Mouse (Mus musculus): ENCODE measurements around the gene Pde4b. TPM values are rescaled to one million over a fixed set of nuclear protein-coding genes. Genes with fewer than 3 reads are reported as not detected.

Pde4b gene
- polyA plus RNA-seq, 1 experiment = 2.7 TPM

DNA sequence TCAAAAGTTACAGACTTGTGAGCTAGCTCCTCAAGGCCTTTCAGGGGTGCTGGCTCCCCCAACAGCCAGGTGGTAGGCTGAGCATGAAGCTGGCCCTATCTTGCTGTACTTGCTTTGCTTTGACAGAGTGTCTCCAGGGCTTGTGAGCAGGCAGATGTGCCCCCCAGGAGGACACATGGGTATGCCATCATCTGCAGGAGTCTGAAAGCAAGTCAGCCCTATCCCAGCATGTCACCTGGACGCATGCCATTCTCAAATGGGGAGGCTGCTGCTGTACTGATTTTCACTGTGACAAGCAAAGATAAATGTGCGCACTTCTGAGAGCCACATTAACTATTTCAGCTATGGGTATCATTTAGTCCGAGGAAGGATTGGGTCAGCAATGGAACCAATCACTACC lies 507.2 kb downstream of the Pde4b start:
- Histone ChIP-seq H3K4me3 (ENCODE audit: insufficient read depth, poor library complexity, severe bottlenecking) (no peak overlapping the region), H3K79me2 (ENCODE audit: control insufficient read depth, insufficient read depth) (no peaks in the 10 kb centered on the region)

DNA sequence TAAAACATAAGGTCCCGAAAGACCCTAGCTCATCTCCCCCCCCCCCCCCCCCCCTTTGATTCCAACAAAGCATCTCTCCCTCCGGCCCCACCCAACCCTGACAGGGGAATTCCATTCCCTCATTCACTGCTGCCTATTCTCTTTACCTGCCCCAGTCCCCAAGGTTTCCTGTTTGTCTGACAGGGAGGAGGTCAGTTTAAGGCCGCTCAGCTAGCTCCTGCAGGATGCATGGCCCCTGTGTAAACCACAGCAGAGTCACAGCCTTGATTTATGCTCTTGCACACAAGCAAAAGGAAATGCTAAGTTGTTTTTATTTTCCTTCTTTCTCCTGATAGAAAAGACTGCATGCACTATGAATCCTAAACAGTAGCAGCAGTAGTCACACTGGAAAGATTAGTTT lies 516.6 kb downstream of the Pde4b start:
- Histone ChIP-seq H3ac (ENCODE audit: control insufficient read depth, insufficient read length, low read depth) (no peak overlapping the region), H3K27me3 (ENCODE audit: control insufficient read depth, insufficient read depth, insufficient read length) (no peaks in the 10 kb centered on the region), H3K36me3 (ENCODE audit: control insufficient read depth, insufficient read depth) (peaks cover 30% of the 10 kb centered on the region), H3K79me3 (ENCODE audit: low read depth) (no peaks in the 10 kb centered on the region), H3K79me2 (ENCODE audit: control insufficient read depth, insufficient read depth) (no peaks in the 10 kb centered on the region), H3K4me3 (ENCODE audit: insufficient read depth, poor library complexity, severe bottlenecking) (no peak overlapping the region)
- TF ChIP-seq CTCF (IDR thresholded peaks at IDR 0.05; ENCODE audit: control insufficient read depth, insufficient read depth, insufficient read length) (no peak), MAX (IDR thresholded peaks at IDR 0.05) (no peak), USF1 (IDR thresholded peaks at IDR 0.05; ENCODE audit: low read depth) (no peak), MYOG (IDR thresholded peaks at IDR 0.05; ENCODE audit: control insufficient read depth, extremely low read depth, insufficient read length) (no peak), CEBPB (IDR thresholded peaks at IDR 0.05; ENCODE audit: low read depth) (no peak), FOSL1 (IDR thresholded peaks at IDR 0.05; ENCODE audit: insufficient read depth, low read length, poor library complexity, severe bottlenecking) (no peak), MYOD1 (IDR thresholded peaks at IDR 0.05; ENCODE audit: control insufficient read depth, insufficient read length, low read depth) (no peak)

More for the DNA sequence above, 507.2 kb downstream of the Pde4b start:
- Histone ChIP-seq H3ac (ENCODE audit: control insufficient read depth, insufficient read length, low read depth) (no peak overlapping the region), H3K79me3 (ENCODE audit: low read depth) (no peaks in the 10 kb centered on the region), H3K36me3 (ENCODE audit: control insufficient read depth, insufficient read depth) (peaks cover 14% of the 10 kb centered on the region), H3K27me3 (ENCODE audit: control insufficient read depth, insufficient read depth, insufficient read length) (no peaks in the 10 kb centered on the region)
- TF ChIP-seq MYOG (IDR thresholded peaks at IDR 0.05; ENCODE audit: control insufficient read depth, extremely low read depth, insufficient read length) (no peak), CTCF (IDR thresholded peaks at IDR 0.05; ENCODE audit: control insufficient read depth, insufficient read depth, insufficient read length) (no peak), FOSL1 (IDR thresholded peaks at IDR 0.05; ENCODE audit: insufficient read depth, low read length, poor library complexity, severe bottlenecking) (no peak), USF1 (IDR thresholded peaks at IDR 0.05; ENCODE audit: low read depth) (no peak), MYOD1 (IDR thresholded peaks at IDR 0.05; ENCODE audit: control insufficient read depth, insufficient read length, low read depth) (no peak), MAX (IDR thresholded peaks at IDR 0.05) (no peak), CEBPB (IDR thresholded peaks at IDR 0.05; ENCODE audit: low read depth) (no peak)

DNA sequence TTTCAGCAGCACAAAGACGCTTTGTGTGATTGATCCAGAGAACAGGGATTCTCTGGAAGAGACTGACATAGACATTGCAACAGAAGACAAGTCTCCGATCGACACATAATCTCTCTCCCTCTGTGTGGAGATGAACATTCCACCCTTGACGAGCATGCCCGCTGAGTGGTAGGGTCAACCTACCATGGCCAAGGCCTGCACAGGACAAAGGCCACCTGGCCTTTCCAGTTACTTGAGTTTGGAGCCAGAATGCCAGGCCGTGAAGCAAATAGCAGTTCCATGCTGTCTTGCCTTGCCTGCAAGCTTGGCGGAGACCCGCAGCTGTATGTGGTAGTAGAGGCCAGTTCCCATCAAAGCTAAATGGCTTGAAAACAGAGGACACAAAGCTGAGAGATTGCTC lies 517.9 kb downstream of the Pde4b start:
- TF ChIP-seq USF1 (IDR thresholded peaks at IDR 0.05; ENCODE audit: low read depth) (no peak), MYOD1 (IDR thresholded peaks at IDR 0.05; ENCODE audit: control insufficient read depth, insufficient read length, low read depth) (no peak)
- Histone ChIP-seq H3ac (ENCODE audit: control insufficient read depth, insufficient read length, low read depth) (no peak overlapping the region), H3K36me3 (ENCODE audit: control insufficient read depth, insufficient read depth) (peaks cover 21% of the 10 kb centered on the region), H3K79me2 (ENCODE audit: control insufficient read depth, insufficient read depth) (no peaks in the 10 kb centered on the region), H3K79me3 (ENCODE audit: low read depth) (no peaks in the 10 kb centered on the region), H3K4me3 (ENCODE audit: insufficient read depth, poor library complexity, severe bottlenecking) (no peak overlapping the region), H3K27me3 (ENCODE audit: control insufficient read depth, insufficient read depth, insufficient read length) (no peaks in the 10 kb centered on the region)

DNA sequence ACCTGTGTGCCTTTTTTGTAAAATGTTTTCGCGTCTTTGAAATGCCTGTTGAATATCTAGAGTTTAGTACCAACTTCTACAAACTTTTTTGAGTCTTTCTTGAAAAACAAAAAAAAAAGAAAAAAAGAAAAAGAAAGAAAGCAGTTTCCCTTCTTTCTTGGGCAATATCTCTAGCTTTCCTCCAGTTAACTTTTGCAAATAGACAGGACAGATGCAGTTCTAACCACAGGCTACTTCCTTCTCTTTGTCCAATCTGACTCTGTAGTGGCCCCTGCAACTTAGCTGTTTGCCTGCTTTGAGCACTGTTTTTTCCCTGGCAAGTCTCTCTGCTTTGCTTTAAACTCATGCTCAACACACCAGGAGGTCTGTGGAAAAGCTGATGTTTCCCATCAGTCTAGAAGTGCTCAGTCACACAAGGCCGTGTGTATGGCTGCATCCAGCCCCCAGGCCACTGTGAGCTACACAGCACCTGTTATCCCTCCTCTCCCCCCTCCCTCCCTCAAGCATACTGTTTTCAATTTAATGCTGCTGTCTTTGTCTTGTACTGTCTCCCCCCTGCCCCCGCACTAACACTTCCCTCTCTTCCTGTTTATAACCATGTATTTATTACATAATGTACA lies 518.5 kb downstream of the Pde4b start:
- Histone ChIP-seq H3K36me3 (ENCODE audit: control insufficient read depth, insufficient read depth) (peaks cover 21% of the 10 kb centered on the region), H3K79me2 (ENCODE audit: control insufficient read depth, insufficient read depth) (no peaks in the 10 kb centered on the region), H3K4me3 (ENCODE audit: insufficient read depth, poor library complexity, severe bottlenecking) (no peak overlapping the region), H3K79me3 (ENCODE audit: low read depth) (no peaks in the 10 kb centered on the region), H3ac (ENCODE audit: control insufficient read depth, insufficient read length, low read depth) (no peak overlapping the region), H3K27me3 (ENCODE audit: control insufficient read depth, insufficient read depth, insufficient read length) (no peaks in the 10 kb centered on the region)
- no peak for TF ChIP-seq MYOG (IDR thresholded peaks at IDR 0.05; ENCODE audit: control insufficient read depth, extremely low read depth, insufficient read length)
- TF ChIP-seq USF1 (IDR thresholded peaks at IDR 0.05; ENCODE audit: low read depth) = no peak
- TF ChIP-seq CEBPB (IDR thresholded peaks at IDR 0.05; ENCODE audit: low read depth) = no peak

DNA sequence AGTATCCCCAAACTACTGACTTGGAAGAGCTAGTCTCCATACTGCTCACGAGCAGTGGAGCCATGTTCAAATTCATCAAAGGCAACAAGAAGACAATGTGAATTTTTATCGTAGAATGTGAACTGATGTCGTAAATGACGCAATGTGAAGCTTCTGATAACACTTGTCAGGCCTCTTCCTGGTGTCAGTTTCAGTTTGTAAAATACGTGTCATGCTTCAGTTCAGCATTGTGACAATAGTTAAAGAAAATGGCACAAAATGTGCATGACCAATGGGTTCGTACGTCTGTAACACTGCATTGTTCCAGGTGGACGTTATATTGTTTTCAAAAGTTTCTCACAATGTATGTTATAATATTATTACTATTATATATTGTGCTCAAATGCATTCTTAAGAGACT lies 519.5 kb downstream of the Pde4b start:
- Histone ChIP-seq H3K36me3 (ENCODE audit: control insufficient read depth, insufficient read depth) (peaks cover 16% of the 10 kb centered on the region), H3ac (ENCODE audit: control insufficient read depth, insufficient read length, low read depth) (no peak overlapping the region), H3K27me3 (ENCODE audit: control insufficient read depth, insufficient read depth, insufficient read length) (no peaks in the 10 kb centered on the region), H3K4me3 (ENCODE audit: insufficient read depth, poor library complexity, severe bottlenecking) (no peak overlapping the region), H3K79me2 (ENCODE audit: control insufficient read depth, insufficient read depth) (no peaks in the 10 kb centered on the region), H3K79me3 (ENCODE audit: low read depth) (no peaks in the 10 kb centered on the region)
- TF ChIP-seq MYOD1 (IDR thresholded peaks at IDR 0.05; ENCODE audit: control insufficient read depth, insufficient read length, low read depth) (no peak), MAX (IDR thresholded peaks at IDR 0.05) (no peak), MYOG (IDR thresholded peaks at IDR 0.05; ENCODE audit: control insufficient read depth, extremely low read depth, insufficient read length) (no peak), FOSL1 (IDR thresholded peaks at IDR 0.05; ENCODE audit: insufficient read depth, low read length, poor library complexity, severe bottlenecking) (no peak), CTCF (IDR thresholded peaks at IDR 0.05; ENCODE audit: control insufficient read depth, insufficient read depth, insufficient read length) (no peak)

DNA sequence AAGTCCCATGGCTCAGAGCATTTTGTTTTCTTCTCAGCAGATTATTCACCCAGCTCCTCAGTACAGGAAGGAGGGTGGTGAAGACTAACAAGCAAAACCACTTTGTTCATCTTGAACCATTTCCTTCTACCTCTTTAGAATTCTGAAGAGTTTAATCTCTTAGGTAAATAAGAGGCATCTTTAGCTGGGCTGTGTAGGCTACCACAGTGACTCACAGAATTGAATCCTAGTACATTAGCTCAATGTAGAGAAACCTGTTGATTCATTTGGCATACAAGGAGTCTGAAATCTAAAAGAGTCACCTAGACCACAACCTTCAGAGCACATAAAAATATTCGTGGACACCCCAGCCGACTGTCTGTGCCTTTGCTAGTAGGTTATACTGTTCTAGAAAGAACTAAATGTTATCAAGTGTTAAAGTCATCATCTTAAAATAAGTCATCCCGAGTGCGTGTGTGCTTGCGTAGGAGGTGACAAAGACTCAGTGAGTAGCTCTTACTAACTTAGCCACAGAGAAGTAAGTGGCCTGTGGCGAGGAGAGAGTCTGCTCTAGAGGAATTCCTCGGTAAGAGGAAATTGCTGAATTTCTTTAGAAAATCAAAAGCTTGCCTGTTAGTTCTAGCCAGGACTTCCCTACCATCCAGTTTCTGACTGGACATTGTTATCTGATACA lies 520.5 kb downstream of the Pde4b start:
- Histone ChIP-seq H3ac (ENCODE audit: control insufficient read depth, insufficient read length, low read depth) (no peak overlapping the region), H3K4me3 (ENCODE audit: insufficient read depth, poor library complexity, severe bottlenecking) (no peak overlapping the region), H3K36me3 (ENCODE audit: control insufficient read depth, insufficient read depth) (peaks cover 14% of the 10 kb centered on the region), H3K79me2 (ENCODE audit: control insufficient read depth, insufficient read depth) (no peaks in the 10 kb centered on the region), H3K79me3 (ENCODE audit: low read depth) (no peaks in the 10 kb centered on the region), H3K27me3 (ENCODE audit: control insufficient read depth, insufficient read depth, insufficient read length) (no peaks in the 10 kb centered on the region)
- TF ChIP-seq FOSL1 (IDR thresholded peaks at IDR 0.05; ENCODE audit: insufficient read depth, low read length, poor library complexity, severe bottlenecking) (no peak), MAX (IDR thresholded peaks at IDR 0.05) (no peak), MYOD1 (IDR thresholded peaks at IDR 0.05; ENCODE audit: control insufficient read depth, insufficient read length, low read depth) (no peak), CTCF (IDR thresholded peaks at IDR 0.05; ENCODE audit: control insufficient read depth, insufficient read depth, insufficient read length) (no peak), USF1 (IDR thresholded peaks at IDR 0.05; ENCODE audit: low read depth) (no peak), CEBPB (IDR thresholded peaks at IDR 0.05; ENCODE audit: low read depth) (no peak), MYOG (IDR thresholded peaks at IDR 0.05; ENCODE audit: control insufficient read depth, extremely low read depth, insufficient read length) (no peak)

All from C2C12 (cell line).